Mouse (Mus musculus): Measurements from ENCODE around the gene Mbd3.

GRCm38 (mm10) chr10:80382641-80383365 lies 16.5 kb downstream of the Mbd3 start:
- TF ChIP-seq CTCF (IDR thresholded peaks at IDR 0.05; ENCODE audit: extremely low read depth, insufficient read depth, low read length) (no peak), POLR2A (IDR thresholded peaks at IDR 0.05; ENCODE audit: extremely low read depth, insufficient read depth, low read length) (no peak)
